Mouse (Mus musculus) embryonic fibroblast, embryonic 13.5 days (primary cell): ENCODE measurements around the gene Olfr1168.

Experiments
- CTCF ChIP-seq: IDR thresholded peaks from 2 replicates; pipeline ENCODE4 v1.5.1; 2011; ENCODE audit warnings: mild to moderate bottlenecking, control low read depth, low read length, moderate library complexity, borderline replicate concordance; ENCODE audit not compliant: insufficient read depth
- POLR2A ChIP-seq: IDR thresholded peaks from 2 replicates; pipeline ENCODE4 v1.6.1; 2011; ENCODE audit warnings: low read depth, mild to moderate bottlenecking, control low read depth, low read length, moderate library complexity

- TF ChIP-seq CTCF (no peak), POLR2A (no peak)
Observed at GRCm38 (mm10) chr2:88228234-88228633, 46.6 kb downstream of the Olfr1168 start, which contains the start of gene Olfr1170.
